Mouse (Mus musculus) left cerebral cortex, adult 2 months (tissue): ENCODE data around the gene Naalad2. TPM values are rescaled to one million over a fixed set of nuclear protein-coding genes. Genes with fewer than 3 reads are reported as not detected.
"Not testable (repeated sequence)": the region's sequence is repeated elsewhere in the genome, so short reads cannot be mapped to it uniquely, and the experiment has no call there.

ENCODE experiments used
- DNase-seq, 2 experiments: peaks; one replicate each; pipeline ENCODE4 v3.0.0; 2021 to 2022; ENCODE audit warnings: low spot score in 2 of 2, mixed read lengths in 1 of 2; ENCODE audit errors: extremely low spot score in 1 of 2
- H3K27ac ChIP-seq: fragments of 200-600 bp; 2 replicates; pipeline ENCODE4 v1.8.1; 2022
- H3K4me3 ChIP-seq: fragments of 200-600 bp; 2 replicates; pipeline ENCODE4 v1.8.1; 2022
- CTCF ChIP-seq: fragments of 200-600 bp; IDR thresholded peaks from 2 replicates; pipeline ENCODE4 v1.8.1; 2022; ENCODE audit warnings: antibody characterized with exemption, mild to moderate bottlenecking, moderate library complexity
- intact Hi-C: fragments of 180-260 bp; cut with DNase I; formaldehyde crosslinking; loops from one replicate; pipeline ENCODE4 v1.15.1; 2025
- total RNA-seq, 2 experiments: library from RNA; stranded (reverse); gene quantifications; 2 replicates each; pipeline ENCODE4 v1.2.3; 2021

The Naalad2 gene
- total RNA-seq, 2 experiments from 2014 or later, result 0.41 to 0.63 TPM

DNA sequence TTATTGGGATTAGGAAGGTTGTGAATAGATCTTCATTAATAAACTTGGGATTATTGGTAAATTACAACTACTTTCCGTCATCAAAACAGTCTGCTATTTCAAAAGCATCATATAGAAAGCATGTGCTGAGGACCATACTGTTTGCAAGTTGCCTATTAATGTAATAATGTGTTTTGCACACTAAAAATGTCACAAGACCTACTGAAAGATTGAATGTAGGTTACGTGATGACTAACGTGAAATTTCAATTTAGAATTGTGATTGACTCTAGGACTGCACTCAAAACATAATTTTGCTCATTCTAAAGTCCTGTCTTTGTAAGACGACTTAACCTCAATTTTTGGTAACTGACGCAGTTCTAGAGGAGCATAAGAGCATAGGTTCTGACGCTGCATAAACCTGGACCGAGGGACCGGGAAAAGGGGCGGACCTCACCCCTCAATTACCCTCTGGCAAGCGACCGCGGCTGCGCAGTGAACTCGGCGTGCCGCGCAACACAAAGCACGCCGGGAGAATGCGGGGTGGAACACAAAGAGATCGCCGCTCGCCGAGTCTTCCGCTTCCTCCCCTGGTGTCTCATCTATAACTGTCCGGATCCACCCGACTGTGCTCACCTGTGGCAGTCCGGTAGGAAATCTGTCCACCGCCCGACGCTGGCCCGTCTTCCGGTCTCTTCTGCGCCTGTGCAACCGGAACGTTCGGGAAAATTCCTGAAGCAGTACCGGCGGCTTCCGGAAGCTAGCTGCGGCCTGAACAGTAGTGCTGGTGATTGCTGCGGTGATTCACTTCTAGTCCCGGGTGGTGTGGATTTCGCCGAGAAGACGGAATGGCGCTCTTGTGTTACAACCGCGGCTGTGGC is 111.0 kb downstream of the Naalad2 start, which contains the start of gene Chordc1:
TSS of gene Chordc1 (plus strand) at position 555 of the 859 bp plus-strand sequence.
- peak; percentile 95 for DNase-seq
- peak; percentile 35 for TF ChIP-seq CTCF
- intact Hi-C loops, result loop anchor here (10.0 kb wide), 1 partner anchor 1333 kb away; the partner anchor contains the start of gene Zfp317
- H3K27ac ChIP-seq, result peak within 1 kb of the TSS; percentile 97
- peak within 1 kb of the TSS; percentile 77 for H3K4me3 ChIP-seq

DNA sequence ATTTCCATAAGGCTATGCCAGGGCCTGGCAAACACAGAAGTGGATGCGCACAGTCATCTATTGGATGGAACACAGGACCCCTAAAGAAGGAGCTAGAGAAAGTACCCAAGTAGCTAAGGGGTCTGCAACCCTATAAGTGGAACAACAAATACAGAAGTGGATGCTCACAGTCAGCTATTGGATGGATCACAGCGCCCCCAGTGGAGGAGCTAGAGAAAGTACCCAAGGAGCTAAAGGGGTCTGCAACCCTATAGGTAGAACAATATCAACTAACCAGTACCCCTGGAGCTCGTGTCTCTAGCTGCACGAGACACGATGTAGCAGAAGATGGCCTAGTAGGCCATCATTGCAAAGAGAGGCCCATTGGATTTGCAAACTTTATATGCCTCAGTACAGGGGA is 124.1 kb downstream of the Naalad2 start:
- DNase-seq, result not testable (repeated sequence)

DNA sequence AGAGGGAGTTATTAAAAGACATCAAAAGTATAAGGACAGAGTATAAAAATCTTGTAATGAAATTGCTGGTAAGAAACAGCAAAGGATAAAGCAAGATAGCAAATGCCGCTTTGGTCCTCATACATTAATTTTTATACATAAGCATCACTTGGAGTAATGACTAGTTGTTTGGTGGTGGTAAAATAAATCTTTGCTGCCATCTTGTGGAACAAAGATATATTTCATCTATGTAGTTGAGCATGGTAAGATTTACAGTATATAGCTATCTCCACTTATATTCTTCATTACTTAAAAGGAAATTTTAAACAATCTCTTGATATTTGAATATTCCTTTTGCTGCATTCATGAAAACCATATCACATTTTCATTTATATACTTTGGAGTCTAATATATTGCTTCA is 125.3 kb downstream of the Naalad2 start:
- no peak overlapping the region for H3K27ac ChIP-seq
- intact Hi-C loops, result no loop called here
- DNase-seq, result no peak
- H3K4me3 ChIP-seq, result no peak overlapping the region
- peak; percentile 60 for TF ChIP-seq CTCF

More for the DNA sequence above, 124.1 kb downstream of the Naalad2 start:
- TF ChIP-seq CTCF, result peak; percentile 63
- intact Hi-C loops, H3K27ac ChIP-seq, H3K4me3 ChIP-seq: not testable (repeated sequence)

DNA sequence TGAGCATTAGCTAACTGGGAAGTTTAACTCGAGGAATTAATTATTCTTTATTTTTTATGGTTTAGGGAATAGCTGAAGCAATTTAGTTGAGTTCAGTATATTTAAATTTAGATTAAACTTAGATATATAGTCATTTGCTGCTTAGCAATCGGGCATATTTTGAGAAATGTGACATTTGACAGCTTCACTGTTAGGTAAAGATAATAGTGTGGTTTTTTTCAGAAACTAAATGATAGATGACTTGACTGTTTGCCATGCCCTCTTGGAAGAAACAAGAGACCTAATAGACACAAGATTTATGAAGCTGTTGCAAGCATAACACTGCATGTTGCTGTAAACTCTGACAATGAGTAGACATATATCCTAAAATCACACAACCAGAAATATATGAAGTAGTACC is 126.0 kb downstream of the Naalad2 start:
- DNase-seq, result no peak
- Histone ChIP-seq H3K27ac (no peak overlapping the region), H3K4me3 (no peak overlapping the region)
- intact Hi-C loops, result no loop called here
- TF ChIP-seq CTCF, result no peak

DNA sequence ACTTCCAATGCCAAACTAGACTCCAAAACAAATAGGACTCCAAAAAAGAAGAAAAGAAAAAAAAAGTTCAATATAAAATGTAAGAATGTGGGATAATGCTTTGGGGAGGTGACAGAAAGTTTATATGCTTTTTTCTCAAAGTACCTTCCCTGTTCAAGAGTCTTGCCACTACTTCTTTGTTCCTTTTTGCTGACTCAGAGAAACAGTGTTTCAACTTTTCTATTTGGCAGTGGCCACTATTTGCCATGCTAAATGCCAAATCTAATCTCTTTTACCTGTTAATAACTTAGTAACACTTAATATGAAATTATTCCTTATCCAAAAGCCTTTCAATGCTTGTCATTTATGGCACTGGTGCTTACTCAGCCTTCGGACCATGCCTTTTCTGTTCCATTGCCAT is 126.9 kb downstream of the Naalad2 start:
- H3K4me3 ChIP-seq, result no peak overlapping the region
- no peak for TF ChIP-seq CTCF
- no peak overlapping the region for H3K27ac ChIP-seq
- no peak for DNase-seq
- intact Hi-C loops, result no loop called here

Other genes starting within 250 kb of the Naalad2 start
- 100 to 1,000 TPM; 107 to 108 TPM for gene Chordc1, start 110.9 kb downstream of the Naalad2 start, total RNA-seq
- not detected for gene Ubtfl1, start 1.4 kb upstream of the Naalad2 start, total RNA-seq
- not detected for gene Mbd3l2, start 27.7 kb upstream of the Naalad2 start, total RNA-seq
- gene Zfp558, start 75.3 kb upstream of the Naalad2 start, total RNA-seq, result 1 to 10 TPM; 2.5 to 2.8 TPM
- not detected for gene Mbd3l1, start 75.4 kb upstream of the Naalad2 start, total RNA-seq